Mouse (Mus musculus): ENCODE measurements around the gene Cenpm. TPM values are rescaled to one million over a fixed set of nuclear protein-coding genes. Genes with fewer than 3 reads are reported as not detected.
A peak's percentile ranks its signal among the peaks of the same experiment; 100 is the strongest.

Cenpm gene
- total RNA-seq, 4 experiments from 2014 or later, result 0.29 to 1.5 (median 0.44) TPM

DNA sequence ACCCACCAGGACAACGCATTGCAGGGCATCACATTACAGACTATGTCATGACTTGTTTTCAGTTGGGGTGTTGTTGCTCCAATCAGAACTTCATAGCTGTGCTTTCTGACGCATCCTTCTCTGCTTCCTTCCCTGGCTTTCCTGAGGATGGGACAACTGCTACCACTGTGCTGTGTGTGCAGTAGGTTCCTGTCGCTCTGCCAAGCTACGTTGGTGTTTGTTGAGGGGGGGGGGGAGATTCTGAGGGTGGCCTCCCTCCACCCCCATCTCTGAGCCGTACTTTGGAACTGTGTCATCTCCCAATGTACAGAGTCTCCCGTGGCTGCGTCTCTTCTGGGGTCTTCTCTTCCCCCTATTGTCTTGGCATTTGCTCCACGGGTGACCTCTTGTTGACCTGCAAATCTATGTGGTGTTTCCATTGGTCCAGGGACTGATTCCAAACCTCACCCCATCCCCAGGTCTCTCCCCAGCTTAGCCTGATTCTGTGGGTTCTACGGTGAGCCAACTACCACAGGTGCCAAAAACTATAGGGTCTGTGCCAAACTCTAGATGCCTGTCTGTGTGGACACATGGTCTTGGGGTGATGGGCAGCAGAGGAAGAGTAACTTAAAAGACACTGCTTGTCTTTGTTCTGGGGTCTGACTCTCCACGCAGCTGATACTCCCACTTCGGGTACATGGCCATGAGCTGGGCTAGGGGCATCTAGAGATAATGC lies 29.1 kb downstream of the Cenpm start:
- no peak for DNase-seq (ENCODE audit: low spot score)

DNA sequence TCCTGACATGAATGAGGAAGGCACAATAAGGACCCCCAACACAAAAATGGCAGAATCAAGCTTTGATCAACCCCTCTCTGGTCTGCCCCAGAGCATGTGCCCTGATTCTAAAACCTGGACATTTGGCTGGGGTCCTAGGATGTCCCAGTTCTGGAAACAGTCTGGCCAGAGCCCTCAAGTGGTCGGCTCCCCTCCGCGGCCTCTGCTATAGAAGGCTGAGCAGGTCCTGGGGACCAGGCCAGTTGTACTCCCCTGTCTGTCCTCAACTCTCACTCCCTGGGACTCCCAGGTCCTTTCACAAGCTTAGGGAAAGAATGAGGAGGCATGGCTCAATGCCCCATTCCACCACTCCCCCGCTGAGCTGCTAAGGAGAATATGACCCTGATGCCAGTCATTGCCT lies 31.3 kb downstream of the Cenpm start:
- no peak for DNase-seq (ENCODE audit: low spot score)

DNA sequence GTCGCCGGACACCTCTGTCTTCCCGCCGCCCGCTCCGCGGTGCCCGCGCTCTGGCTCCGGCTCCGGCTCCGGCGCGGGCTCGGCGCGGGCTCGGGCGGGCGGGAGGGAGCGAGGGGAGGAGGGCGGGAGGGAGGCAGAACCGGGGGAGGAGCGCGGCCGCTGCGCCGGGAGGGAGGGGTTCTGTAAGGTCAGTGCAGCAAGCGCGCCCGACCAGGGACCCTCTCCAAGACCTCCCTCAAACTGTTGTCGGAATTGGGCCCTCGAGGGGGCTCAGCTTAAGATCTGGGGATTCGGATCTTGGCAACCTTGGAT lies 31.8 kb downstream of the Cenpm start, which contains the start of gene Shisa8:
Gene Shisa8, minus strand, starts transcription at position 64 of the 312 bp plus-strand sequence.
- no peak for DNase-seq (ENCODE audit: low spot score)

DNA sequence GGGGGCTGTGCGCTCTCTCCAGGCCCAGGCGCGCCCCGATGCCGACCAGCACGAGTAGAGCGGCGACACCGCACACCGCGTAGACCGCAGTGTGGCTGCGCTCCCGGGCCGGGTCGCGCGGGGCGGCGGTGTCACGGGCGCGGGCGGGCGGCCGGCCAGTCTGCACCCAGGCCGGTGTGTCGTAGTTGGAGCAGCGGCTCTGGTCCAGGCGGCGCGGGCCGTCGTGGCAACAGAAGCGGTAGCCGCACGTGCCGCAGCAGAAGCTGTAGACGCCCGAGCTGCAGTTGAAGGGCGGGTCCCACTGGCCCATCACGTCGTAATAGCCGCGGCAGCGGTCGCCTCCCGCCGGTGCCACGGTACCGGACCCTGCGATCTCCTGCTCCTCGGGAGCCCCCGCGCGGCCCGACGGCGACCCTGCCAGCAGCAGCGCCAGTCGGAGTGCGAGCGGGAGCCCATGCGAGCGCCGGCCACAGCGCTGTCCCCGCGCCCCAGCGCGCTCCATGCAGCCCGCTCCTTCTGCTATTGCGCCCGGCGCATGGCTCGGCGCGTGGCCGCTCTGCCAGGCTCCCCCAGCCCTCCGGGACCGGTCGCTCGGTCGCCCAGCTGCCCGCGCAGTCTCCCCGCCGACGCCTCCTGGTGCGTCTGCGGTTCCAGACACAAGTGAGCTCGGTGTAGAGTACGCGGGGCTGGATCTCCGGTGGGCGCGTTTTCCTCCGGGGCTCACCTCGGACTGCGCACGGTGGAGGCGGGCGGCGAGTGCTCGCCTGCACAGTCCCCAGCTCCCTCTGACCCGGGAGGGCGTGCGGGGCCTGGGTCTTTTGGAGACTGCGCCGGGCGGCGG lies 32.4 kb downstream of the Cenpm start:
- DNase-seq (ENCODE audit: low spot score), result no peak

DNA sequence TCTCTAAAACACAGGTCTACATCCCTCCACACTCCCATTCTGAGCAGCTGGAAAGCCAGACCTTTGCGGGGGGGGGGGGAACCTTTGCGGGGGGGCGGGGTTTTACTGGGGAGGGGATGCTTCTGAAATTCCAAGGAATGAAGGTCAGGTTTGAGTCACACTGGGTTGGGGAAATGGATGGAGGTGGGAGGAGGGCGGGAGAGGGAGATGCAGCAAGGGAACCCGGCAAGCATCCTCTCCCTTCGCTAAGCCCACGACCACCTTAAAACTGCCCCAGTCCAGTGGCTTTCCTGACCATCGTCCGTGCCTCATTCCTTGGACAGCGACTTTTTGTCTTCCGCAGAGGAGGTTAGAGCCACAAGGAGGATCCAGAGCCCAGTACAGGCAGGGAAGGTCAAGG lies 33.3 kb downstream of the Cenpm start:
- DNase-seq (ENCODE audit: low spot score), result no peak

DNA sequence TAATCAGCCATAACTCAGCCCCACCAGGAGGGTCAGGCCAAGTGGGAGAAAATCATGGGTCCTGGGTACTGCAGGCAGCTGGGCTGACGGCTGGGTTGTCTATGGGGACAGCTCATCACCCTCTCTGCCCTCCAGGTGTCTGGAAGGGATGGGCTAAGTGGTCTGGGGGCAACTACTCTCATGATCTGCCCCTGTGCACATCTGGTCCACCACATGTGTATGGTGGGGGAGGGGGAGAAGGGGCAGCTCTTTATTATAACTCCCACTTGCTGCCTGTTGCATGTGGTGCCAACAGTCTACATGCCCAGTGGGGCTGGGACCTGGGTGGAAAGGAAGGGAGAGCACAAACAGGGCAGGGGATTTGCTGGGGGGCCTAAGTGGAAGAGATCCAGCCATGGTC lies 33.7 kb downstream of the Cenpm start:
- no peak for DNase-seq (ENCODE audit: low spot score)

DNA sequence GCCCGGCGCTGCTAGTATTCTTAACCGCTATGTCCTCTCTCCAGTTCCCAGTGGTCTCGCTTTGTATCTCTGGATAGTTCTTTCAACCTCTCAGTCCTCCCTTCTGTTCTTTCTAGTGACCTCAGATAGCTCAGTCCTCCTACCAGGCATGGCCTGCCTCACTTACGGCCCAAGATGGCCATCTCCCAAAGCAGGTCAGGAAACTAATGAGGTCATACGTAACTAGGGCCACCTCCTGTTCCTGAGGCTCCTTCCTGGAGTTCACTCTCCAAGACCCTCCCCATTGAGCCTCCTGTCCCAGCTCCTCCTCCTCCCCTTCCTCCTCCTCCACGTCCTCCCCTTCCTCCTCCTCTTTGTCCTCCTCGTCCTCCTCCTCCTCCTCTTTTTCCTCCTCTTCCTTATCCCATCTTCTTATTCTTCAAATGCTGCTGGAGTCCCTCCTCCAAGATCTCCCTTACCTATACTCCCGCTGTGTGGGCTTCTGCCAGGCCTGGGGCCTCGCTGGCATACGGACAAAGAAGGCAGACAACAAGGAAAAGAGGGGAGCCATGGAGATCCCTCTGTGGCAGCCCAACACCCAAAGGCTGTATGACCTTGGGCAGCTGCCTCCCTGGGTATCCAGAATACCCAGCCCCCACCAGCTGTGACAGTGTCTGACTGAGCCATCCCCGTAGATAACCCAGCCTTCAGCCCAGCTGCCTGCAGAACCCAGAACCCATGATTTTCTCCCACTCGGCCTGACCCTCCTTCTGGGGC lies 35.1 kb downstream of the Cenpm start:
- DNase-seq (ENCODE audit: low spot score), result no peak

DNA sequence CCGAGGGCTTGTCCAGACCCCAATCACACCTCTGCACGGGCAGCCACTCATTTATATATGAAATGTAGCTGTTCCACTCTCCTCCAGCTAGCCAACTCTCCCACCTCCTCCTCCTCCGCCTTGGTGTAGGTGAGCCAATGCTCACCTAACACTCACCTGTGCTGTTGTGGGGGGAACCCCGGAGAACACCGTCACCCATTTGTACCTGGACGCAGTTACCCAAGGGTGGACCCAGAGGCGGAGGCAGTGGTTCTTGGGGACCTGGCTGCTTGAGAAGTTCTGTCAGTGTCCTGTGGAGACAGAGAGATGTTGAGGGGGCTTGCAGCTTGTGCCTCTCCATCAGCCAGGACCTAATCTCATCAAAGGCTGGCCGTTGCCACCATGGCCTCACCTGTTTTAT lies 36.2 kb downstream of the Cenpm start:
- no peak for DNase-seq (ENCODE audit: low spot score)

DNA sequence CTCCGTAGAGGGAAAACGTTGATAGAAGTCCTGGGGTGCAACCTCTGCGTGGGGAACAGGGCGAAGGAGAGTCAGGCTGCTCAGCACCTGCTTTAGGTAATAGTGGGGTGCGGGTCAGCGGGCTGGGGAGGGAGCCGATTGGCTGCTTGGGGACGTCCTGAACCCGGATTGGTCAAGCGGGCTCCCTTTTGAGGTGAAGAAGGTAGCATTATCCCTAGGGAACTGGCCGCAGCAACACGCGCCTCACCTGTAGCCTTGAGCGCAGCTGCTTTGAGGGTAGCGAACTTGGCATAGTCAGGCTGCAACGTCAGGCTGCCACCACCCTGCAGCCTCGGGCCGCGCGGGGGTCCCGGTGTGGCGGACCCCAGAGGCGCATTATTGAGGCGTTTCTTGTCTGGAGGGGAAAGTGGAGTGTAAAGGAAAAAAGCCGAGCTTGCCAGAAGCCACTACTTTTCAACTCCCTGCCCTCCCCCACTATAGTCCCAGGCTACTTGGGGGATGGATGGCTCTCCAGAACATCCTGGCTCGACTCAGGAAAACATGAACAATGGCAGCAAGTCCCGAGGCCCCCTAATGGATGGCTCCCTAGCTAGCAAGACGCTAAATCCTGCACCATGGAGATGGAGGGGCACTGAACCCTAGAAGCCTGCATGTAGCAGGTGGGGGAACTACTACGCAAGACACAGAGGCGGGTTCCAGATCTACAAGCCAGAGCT lies 36.9 kb downstream of the Cenpm start:
- DNase-seq (ENCODE audit: low spot score), result no peak

DNA sequence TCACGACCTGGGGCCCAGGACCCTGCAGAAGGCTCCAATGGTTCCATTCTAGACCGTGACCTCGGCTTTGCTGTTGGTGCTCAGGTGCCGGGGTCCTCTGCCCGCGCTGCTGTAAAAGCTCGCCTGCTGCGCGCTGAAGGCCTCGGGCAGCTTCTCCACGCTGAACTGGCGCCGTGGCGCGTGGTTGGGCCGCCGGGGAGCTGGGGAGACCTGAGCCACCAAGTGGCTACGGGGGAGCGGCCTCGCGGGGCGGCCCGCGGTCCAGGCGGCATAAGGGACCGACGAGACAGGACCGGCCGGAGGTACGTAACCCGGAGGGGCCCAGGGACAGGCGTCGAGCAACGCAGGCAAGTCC lies 37.5 kb downstream of the Cenpm start:
- DNase-seq (ENCODE audit: low spot score), result no peak

DNA sequence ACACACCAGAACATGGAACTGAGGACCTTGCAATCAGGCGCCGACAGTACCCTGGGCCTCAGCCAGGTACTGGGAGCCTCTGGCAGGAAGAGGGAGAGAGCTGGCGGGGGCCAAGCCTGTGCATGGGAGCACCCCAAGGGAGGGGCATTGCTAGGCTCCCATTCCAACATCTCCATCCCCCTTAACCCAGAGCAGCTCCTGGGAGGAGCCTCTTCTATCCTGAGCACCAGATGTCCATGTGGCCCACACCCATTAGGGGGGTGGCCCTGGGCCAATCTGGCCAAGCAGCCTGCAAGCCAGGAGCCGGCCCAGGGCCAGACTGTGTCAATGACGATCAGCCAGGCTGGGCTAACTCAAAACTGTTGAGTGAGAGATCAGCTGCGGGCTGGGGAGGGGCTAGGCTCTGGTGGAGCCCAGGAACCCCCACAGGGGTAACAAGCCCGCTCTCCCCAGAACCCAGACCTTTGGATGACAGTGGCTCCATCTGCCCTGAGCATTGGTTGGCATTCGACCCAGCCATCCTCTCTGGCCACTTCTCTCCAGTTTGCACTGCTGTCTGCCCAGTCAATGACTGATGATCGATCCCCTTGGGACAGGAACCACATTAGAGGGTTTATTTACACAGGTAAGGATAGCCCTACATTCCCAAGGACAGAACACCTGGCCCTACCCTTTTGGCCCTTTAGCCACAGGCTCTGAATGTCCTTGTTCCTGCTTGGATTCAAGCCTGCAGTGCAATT lies 38.0 kb downstream of the Cenpm start:
- peak; percentile 72 for DNase-seq (ENCODE audit: low spot score)

DNA sequence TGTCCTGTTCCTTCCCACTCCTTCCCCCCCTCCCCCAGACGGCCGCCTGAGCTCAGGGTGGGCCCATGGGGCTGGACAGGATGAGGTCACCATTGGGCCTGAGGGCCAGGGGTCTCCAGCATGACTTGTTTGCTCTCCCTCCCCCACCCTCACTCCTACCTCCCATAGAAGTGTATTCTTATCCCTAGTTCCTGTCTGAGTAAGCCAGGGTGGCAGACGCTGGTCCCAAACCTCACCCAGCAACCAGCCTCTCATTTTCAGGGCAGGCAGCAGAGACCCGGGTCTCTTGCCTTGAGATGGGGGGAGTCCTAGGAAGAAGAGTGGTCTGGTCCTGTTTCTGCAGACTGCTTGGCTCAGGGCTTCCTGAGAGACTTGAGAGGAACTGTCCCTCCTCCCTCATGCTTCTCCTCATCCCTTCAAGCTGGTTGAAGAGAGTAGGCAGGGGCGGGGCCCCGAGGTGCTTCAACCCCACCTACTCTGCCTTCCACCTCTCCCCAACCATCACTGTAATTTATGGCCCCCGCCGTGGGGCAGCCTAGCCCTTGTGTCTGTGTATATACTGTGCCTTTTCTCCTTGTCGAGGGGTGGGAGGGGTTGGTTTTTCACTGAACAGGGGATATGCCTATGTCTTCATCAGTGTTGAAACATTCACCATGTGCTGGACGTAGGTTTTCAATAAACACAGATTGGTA lies 39.7 kb downstream of the Cenpm start:
- DNase-seq (ENCODE audit: low spot score), result no peak

DNA sequence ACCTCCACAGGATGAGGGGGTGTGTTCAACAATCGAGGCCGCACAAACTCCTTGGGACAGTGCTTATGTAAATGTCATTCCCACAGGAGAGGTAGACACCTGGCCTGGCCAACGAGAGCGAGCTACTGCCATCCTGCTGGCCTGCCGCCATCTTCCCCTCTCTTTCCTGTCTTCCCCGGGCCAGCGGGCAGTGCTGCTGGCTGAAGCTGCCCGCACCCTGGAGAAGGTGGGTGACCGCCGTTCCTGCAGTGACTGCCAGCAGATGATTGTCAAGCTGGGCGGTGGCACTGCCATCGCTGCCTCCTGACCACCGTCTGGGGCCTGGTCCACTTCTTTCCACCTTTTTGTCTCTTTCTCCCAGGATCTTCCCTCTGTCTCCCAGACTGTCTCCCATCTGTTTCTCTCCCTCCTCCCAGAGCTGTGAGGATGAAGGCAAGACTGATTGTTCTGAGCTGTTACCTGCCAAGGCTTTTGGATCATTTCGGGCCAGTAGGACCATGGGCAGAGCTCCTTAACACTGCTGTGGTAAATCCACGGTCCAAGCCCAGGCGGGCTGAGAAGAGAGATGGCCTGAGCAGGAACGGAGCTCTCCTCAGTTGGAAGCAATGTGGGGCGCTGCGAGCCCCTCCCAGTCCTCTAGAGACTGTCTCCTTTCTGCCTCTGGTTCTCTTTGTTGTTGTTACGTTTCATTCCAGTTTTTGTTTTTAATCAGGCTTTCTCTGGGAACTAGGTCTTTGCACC lies 40.8 kb downstream of the Cenpm start:
- no peak for DNase-seq (ENCODE audit: low spot score)

DNA sequence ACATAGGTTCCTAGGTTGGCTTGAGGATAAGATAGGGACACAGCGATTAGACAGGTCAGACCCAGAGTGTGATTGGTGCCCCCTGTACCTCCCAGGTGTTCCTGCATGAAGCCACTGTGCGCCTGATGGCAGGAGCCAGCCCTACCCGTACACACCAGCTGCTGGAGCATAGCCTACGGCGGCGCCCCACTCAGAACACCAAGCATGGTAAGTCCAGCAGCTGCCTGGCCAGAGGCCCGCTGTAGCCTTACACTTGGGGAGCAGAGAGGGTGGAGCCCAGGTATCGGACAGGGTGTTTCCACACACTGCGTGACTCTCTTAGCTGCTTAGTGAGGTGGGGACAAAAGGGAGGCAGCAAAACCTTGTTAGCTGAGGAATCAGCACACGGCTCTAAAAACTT lies 41.5 kb downstream of the Cenpm start:
- DNase-seq (ENCODE audit: low spot score), result no peak

DNA sequence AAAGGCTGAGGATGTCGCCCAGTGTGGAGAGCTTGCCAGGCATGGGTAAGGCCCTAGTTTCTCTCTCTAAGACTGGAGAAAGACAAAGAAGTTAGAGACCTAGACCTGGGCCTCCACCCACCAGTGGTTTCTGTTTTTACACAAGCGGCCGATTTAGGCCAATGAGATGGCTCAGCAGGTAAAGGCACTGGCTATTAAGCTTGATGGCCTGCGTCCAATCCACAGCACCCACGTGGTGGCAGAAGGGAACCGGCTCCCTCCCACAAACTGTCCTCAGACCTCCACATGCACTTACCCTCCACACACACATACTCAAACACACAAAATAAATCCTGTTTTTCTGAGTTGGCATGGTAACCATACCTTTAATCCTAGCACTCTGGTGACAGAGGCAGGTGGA lies 42.5 kb downstream of the Cenpm start:
- DNase-seq (ENCODE audit: low spot score), result no peak

DNA sequence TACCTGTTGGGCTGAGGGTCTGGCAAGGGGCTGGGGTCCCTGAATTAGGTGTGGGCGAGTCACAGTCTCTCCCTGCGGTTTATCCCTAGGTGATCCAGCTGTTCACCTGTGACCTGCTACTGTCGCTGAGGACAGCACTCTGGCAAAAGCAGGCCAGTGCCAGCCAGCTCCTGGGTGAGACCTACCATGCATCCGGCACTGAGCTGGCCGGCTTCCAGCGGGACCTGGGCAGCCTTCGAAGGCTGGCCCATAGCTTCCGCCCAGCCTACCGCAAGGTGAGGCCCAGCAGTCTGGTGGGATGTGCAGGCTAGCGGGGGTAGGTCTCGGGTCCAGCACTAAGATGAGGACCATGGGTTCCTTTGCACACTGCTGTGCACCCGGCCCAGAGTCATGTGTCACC lies 45.0 kb downstream of the Cenpm start:
- no peak for DNase-seq (ENCODE audit: low spot score)

DNA sequence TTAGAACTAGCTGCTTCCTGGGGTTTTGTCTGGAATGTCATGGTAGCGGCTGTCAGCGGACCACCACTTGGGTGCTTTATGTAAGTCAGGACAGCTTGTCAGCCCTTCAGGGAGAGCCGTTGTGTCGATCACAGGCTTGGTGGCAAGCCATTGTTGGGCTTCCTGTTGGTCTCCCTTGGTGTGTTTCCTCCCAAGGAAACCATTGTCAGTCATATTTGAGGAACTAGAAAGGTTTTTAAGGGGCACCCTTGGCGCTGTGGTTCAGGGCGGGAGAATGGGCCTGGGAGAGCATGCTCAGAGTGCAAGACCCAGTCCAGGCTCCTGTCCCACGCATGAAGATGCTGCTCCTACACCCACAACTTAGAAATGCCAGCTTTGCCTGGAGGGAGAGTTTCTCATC lies 46.2 kb downstream of the Cenpm start:
- DNase-seq (ENCODE audit: low spot score), result no peak

DNA sequence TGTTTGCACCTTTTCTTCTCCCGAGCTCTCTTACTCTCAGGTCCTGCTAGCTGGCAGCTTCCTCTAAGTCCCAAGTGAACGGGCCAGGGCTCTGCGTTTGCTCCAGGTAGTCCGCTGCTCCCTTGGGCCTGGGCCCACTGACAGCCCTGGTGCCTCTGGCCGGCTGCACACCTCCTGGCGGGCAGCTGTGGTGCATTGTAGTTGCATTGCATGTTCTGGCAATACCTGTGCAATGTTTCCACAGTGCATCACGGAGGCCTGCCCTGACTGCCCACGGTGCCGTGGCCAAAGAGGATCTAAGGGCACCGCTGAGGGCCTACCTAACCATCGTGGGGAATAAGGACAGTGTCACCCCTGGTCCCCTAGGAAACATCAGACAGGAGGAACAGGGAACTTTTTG lies 46.6 kb downstream of the Cenpm start:
- DNase-seq (ENCODE audit: low spot score), result no peak

DNA sequence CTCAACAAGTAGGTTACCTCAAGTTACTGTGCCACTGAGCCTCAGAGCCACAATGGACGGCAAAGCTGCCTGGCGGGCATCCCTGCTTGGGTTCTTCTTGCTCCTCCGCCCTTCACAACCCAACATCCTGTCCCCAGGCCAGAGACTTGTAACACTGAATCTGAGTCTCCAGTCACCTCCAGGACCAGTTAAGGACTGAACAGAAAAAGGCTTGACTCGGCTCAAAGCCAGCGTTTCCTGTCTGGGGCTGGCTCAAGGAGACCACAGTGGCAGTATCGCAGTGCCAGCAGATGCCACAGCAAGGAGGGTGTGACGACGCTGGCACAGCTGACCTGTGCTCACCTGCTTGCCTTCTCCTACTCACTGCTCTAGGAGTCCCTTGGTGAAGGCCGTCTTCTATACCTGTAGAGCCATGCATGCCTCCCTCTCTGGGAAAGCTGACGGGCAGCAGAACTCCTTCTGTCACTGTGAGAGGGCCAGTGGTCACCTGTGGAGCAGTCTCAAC lies 47.2 kb downstream of the Cenpm start:
- no peak for DNase-seq (ENCODE audit: low spot score)

DNA sequence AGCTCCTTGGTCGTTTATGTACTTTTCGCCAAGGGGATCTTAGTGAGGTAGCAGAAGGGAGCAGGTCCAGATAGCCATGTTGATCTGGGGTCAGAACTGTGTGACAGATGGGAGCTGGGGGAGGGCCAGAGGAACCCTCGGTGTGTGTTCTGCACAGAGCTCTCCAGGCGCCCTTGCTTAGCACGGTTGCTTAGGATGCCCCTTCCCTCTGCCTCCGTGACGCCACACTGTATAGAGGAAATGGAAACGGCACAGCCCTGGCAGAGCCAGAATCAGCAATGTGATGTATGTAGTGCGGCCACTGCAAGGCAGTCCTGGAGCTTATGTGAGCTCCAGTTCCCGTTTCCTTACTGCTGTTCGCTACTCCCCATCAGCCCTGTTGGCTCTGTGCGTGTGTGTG lies 48.2 kb downstream of the Cenpm start:
- DNase-seq (ENCODE audit: low spot score), result no peak
